Mouse (Mus musculus): ENCODE measurements around the gene AA467197. TPM values are rescaled to one million over a fixed set of nuclear protein-coding genes. Genes with fewer than 3 reads are reported as not detected.
A peak's percentile ranks its signal among the peaks of the same experiment; 100 is the strongest.

AA467197 gene
- polyA plus RNA-seq, 1 experiment from 2014 or later: 0.34 TPM

DNA sequence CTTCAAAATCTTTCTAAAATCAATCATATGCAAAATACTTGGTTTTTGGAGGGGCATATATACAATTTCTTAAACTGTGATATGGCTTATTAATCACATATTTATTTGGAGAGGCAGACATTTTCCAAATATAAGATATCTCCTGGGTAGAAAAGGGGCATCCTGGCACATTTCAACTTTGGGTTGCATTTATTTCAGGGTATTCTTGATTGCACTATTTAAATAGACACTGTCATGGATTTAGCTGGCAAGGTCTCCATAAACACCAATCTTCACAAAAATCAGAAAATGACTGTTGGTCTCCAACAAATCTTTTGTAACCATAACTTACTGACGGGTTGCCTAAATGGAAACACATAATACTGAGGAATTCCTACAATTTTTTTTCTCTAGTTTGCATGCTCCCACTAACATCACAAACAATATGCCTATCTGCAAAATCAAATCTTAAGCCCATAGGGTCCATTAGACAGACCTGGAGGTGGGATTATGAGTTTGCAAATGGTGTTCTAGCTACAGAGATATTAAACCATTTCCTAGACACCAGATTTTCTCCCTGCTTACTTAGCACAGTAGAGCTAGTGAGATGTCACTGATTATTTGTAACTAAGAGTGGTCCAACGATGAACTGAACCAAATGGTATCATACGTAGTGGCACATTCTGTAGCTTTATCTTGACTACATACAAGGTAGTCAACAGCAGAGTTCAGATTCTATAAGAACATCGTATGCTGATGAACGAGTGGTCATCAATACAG is 44.8 kb downstream of the AA467197 start:
- H3K4me2 ChIP-seq: no peak overlapping the region
- 85% methylated on average over 5 of the region's 5 CpGs for WGBS
- no peak overlapping the region for H3K4me3 ChIP-seq (replicated peaks)
- no peaks in the 10 kb centered on the region for H3K27me3 ChIP-seq
- H3K4me1 ChIP-seq: no peaks in the 10 kb centered on the region
- peaks cover 3% of the 10 kb centered on the region; the same call in 1 of the 2 replicates for H3K36me3 ChIP-seq
- no peak overlapping the region for H3K9ac ChIP-seq
- peaks cover 13% of the 10 kb centered on the region for H3K9me3 ChIP-seq (replicated peaks)
- ATAC-seq (replicated peaks; ENCODE audit: low FRiP score): peak; percentile 43; the same call in 1 of the 2 replicates
- H3K27ac ChIP-seq: no peak overlapping the region

DNA sequence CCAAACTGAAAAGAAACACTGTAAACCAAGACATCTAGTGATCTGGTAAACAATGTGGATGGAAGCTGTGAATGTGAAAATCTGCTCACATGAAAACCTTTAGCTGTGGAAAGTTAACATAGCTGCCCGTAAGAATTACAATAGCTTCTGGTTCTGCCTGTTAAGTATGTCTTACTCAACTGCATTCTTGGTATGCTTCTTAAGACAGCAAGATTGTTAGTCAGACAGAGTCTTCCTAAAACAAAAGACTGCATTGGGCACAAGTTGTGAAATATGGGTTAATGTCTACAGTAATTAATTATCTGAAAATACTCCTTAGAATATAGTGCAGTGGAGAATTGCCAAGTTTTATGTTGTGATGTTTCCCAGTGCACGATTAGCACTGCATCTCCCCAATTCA is 45.7 kb downstream of the AA467197 start:
- WGBS: 76% methylated on average over 2 of the region's 2 CpGs
- H3K4me3 ChIP-seq (replicated peaks): no peak overlapping the region
- no peak for ATAC-seq (replicated peaks; ENCODE audit: low FRiP score)

DNA sequence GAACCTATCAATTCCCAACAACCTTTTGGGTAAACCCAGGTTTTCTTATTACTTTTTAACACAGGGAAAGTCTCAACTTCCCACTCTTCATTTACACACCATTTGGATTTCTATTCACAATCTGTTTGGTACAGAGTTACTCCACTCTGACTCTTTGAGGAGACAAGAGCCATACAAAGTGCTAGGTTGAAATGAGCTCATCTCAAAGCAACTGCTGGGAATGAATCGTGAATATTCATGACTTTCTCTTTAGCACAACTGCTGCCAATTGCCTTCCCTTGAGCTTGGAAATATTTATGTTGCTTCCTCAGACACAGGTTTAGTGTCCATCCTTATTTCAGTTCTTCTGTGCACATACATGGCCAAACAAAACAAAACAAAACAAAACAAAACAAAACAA is 46.9 kb downstream of the AA467197 start:
- Histone ChIP-seq H3K4me3 (replicated peaks) (no peak overlapping the region), H3K27me3 (no peaks in the 10 kb centered on the region), H3K4me2 (no peak overlapping the region), H3K27ac (no peak overlapping the region), H3K36me3 (peaks cover 3% of the 10 kb centered on the region; the same call in 1 of the 2 replicates), H3K4me1 (no peaks in the 10 kb centered on the region), H3K9ac (no peak overlapping the region), H3K9me3 (replicated peaks) (peaks cover 13% of the 10 kb centered on the region)
- ATAC-seq (replicated peaks; ENCODE audit: low FRiP score): no peak
- WGBS: 90% methylated on average over 1 of the region's 1 CpGs

More for the DNA sequence above, 45.7 kb downstream of the AA467197 start:
- peaks cover 3% of the 10 kb centered on the region; the same call in 1 of the 2 replicates for H3K36me3 ChIP-seq
- H3K9me3 ChIP-seq (replicated peaks): peaks cover 13% of the 10 kb centered on the region
- no peaks in the 10 kb centered on the region for H3K4me1 ChIP-seq
- H3K27me3 ChIP-seq: no peaks in the 10 kb centered on the region
- H3K4me2 ChIP-seq: no peak overlapping the region
- no peak overlapping the region for H3K27ac ChIP-seq
- no peak overlapping the region for H3K9ac ChIP-seq

DNA sequence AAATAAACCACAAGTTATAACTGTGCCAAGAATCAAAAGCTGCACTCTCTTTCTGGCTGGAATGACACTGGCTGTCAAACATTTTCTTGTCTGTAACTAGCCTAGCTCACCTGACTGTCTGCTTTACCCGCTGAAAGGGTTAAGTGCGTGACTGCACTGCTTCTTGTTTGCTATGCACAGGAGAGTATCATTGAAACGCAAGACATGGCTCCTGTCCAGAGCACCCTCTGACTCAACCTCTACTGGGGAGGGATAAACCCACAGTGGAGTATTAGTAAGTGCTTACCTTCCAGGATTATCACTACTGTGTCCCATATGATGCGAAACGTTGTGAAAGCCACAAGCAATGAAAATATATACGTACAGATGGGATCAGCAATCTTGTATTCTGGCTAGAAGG is 49.9 kb downstream of the AA467197 start:
- Histone ChIP-seq H3K27me3 (no peaks in the 10 kb centered on the region), H3K9ac (no peak overlapping the region), H3K27ac (no peak overlapping the region), H3K4me3 (replicated peaks) (no peak overlapping the region), H3K9me3 (replicated peaks) (peaks cover 6% of the 10 kb centered on the region), H3K36me3 (peaks cover 3% of the 10 kb centered on the region; the same call in 1 of the 2 replicates), H3K4me1 (no peaks in the 10 kb centered on the region), H3K4me2 (no peak overlapping the region)
- 81% methylated on average over 6 of the region's 6 CpGs for WGBS
- no peak for ATAC-seq (replicated peaks; ENCODE audit: low FRiP score)

MicroRNA genes within 50 kb of the gene (microRNA counts, 519-probe panel; counts per million panel counts)
- microRNA mmu-miR-147: 31.7 counts per million

Small RNA genes lying within 50 kb of the gene (microRNA-seq; reads per million reads assigned to microRNA genes)
- gene Mir147: 5.9 reads per million, percentile 24 among the genes with 10 or more reads in this experiment

Other genes with a start within 250 kb of the AA467197 start
- 0.54 and 0.82 TPM in 2 replicates for gene Slc28a2, start 210.5 kb upstream of the AA467197 start, polyA plus RNA-seq (2015; fragmentation: Nextera tagmentation; extraction: Ambion mirVana)
- gene Gm14085, start 152.0 kb upstream of the AA467197 start, polyA plus RNA-seq (2015; fragmentation: Nextera tagmentation; extraction: Ambion mirVana): 0.12 TPM in 2 replicates
- 44.2 and 49.6 TPM in 2 replicates for gene Gatm, start 25.7 kb upstream of the AA467197 start, polyA plus RNA-seq (2015; fragmentation: Nextera tagmentation; extraction: Ambion mirVana)
- gene Slc30a4, start 65.7 kb downstream of the AA467197 start, polyA plus RNA-seq (2015; fragmentation: Nextera tagmentation; extraction: Ambion mirVana): 6.9 TPM in 2 replicates
- gene Bloc1s6, start 101.5 kb downstream of the AA467197 start, polyA plus RNA-seq (2015; fragmentation: Nextera tagmentation; extraction: Ambion mirVana): 50.0 and 54.0 TPM in 2 replicates
- gene Sqor, start 128.3 kb downstream of the AA467197 start, polyA plus RNA-seq (2015; fragmentation: Nextera tagmentation; extraction: Ambion mirVana): 13.0 and 14.9 TPM in 2 replicates

Data from kidney, embryonic 15.5 days (tissue).